Mouse (Mus musculus): ENCODE data around the gene Grik5.

Gene Grik5

GRCm38 (mm10) chr7:25031528-25031927, 40.6 kb downstream of the Grik5 start:
- in situ Hi-C loops (cut with MboI, MseI) = no loop called here

- in situ Hi-C loops (cut with MboI, MseI) = no loop called here
Observed at GRCm38 (mm10) chr7:25030032-25030753, 42.0 kb downstream of the Grik5 start.

GRCm38 (mm10) chr7:25026452-25026851, 45.7 kb downstream of the Grik5 start:
- in situ Hi-C loops (cut with MboI, MseI) = no loop called here

- in situ Hi-C loops (cut with MboI, MseI) = no loop called here
Observed at GRCm38 (mm10) chr7:25025855-25026439, 46.2 kb downstream of the Grik5 start.

DNA sequence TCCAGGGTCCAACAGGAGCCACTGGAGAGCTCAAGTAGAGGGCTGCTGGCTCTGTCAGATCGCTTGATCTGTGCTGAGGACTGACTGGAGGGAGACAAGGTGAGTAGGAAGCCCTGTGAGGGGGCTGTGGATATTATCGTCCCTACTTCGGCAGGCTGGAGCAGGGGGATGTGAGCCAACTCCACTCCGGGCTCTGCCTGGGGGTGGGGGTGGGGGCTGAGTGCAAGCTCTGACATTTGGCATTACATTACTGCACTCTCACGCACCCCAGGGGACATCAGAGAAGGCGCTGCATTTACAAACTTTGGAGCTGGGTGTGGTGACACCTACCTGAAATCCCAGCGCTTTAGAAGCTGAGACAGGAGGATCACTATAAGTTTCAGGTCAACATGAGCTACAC, 60.6 kb downstream of the Grik5 start:
- in situ Hi-C loops (cut with MboI, MseI) = no loop called here

DNA sequence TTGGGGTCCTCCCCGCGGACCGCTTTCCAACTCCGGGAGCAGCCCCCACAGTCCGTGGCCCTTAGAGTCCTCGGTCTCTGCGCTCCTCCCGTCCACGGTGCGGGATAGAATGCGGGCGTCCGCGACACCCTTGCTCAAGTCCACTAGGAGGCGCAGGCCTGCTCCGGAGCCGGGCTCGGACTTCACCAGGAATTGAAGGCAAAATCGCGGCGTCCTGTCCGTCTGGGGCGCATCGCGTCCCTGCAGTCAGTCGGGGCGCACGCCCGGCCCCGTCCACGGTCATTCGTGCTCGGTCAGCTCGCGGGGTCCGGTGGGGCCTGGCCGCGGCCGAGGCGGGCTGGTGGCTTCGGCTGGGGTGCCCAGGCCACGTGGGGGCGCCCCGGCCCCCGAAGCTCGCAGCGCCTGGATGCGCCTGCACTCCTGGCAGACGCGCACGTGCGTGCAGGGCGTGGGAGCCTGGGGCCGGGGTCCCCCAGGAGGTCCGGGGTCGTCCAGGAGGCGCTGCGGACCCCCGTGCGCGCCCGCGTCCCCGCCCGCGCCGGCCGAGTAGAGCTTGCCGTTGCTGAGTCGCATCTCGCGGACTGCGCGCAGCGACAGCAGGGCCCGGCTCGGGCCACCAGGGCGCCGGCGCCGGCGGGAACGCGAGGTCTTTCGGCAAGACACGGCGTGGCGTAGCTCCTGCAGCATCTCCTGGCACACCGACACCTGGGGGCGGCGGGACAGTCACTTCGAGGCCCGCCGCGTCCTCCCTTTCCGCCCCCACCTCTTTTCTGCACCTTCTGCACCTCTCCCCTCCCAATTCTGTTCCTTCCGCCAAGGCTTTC, 61.8 kb downstream of the Grik5 start:
- in situ Hi-C loops (cut with MboI, MseI) = no loop called here

GRCm38 (mm10) chr7:25009099-25009700, 62.9 kb downstream of the Grik5 start:
- in situ Hi-C loops (cut with MboI, MseI) = no loop called here

DNA sequence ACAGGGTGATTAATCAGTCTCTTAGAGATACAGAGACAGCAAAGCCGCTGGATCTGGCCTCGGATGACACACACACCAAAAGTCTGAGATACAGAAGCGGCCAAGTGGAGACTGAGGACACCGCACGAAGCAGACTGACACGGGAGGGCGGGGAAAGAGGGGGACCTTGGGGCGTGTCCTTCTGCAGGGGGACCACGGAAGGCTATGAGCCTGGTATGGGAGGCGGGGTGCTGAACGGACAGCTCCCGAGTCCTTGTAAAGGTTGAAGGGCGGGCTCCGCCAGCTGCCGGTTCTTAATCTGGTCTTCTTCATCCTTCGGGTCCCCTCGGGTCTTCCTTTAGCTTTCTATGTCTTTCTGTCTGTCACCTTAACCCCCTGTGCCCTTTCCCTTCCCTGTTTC, 63.5 kb downstream of the Grik5 start:
- in situ Hi-C loops (cut with MboI, MseI) = no loop called here

GRCm38 (mm10) chr7:25007609-25008374, 64.4 kb downstream of the Grik5 start:
- in situ Hi-C loops (cut with MboI, MseI) = no loop called here

DNA sequence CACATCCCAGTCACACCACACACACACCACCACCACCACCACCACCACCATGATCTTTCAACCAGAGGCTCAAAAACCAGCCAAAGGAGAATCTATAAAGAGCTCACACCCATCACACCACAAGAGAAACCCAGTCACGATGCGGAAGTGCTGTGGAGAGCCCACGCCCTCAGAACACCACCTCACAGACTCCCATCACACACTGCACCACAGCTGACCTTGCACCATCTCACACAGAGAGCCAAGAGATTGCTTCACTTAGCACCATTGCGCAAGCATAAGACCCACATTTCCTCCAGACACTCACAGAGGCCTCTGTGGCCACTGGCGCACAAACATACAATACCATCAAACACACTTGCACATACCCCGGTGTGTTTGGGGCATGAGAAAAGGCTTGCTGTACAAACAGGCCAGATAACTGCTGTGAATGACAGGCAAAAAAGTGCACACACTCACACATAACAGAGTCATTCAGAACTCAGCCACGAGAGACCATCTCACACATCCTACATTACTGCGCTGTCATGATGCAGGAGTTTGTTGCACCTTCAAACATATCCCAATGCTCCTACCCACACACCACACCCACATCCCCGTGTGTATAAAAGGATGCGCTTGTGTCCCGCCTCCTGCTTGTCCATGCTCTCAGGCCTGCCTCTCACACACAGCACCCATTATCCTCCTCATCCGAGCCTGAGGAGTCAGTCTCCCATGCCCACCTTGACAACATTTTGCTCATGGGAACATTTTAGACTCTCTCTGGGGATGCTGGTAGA, 65.4 kb downstream of the Grik5 start:
- in situ Hi-C loops (cut with MboI, MseI) = no loop called here

DNA sequence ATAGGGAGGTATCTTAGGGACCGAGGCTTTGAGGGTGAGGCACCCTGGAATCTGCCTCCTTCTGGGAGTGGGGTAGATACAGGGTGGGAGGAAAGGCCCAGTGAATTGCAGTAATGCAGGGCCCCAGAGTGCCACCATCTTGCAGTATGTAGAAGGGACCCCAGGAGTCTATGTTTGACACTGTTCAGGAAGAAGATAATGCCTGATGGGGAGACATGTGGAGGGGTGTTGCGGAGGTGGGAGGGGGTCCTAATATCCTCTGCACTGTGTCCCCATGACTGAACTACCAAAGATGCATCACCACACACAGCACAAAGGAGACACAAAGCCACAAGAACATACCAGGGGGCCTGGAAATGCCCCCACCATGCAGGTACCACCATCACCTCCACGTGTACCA, 66.0 kb downstream of the Grik5 start:
- in situ Hi-C loops (cut with MboI, MseI) = no loop called here

DNA sequence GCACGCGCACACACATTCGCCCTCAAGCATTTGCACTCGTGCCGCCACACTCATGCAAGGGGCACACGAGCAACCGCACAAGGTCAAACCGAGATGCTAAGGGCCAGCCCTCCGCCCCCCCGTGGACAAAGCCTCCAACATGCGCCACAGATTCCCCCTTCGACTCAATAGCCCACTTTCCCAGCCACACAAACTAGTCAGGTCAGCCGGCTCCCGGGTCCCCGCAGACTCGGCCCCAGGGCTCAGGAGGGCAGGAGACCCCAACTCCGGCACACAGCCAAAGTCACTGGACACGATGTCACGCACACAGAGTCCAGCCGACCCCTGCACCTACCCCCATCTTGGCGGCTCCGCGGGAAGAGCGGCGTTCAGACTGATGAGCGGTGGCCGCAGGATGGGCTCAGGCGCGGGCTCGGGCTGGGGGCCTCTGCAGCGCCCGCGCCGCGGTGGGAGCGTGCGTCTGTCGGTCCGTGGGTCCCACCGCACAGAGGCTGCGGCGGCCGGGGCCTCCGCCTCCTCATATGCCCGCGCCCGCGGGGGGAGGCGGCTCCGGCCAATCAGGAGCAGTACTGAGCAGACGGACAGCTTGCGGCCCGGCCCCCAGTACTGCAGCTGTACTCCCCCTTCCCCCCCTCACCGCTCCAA, 66.6 kb downstream of the Grik5 start, which contains the start of gene Atp1a3:
Gene Atp1a3, minus strand, starts transcription at position 538 of the 645 bp plus-strand sequence.
- in situ Hi-C loops (cut with MboI, MseI) = no loop called here

DNA sequence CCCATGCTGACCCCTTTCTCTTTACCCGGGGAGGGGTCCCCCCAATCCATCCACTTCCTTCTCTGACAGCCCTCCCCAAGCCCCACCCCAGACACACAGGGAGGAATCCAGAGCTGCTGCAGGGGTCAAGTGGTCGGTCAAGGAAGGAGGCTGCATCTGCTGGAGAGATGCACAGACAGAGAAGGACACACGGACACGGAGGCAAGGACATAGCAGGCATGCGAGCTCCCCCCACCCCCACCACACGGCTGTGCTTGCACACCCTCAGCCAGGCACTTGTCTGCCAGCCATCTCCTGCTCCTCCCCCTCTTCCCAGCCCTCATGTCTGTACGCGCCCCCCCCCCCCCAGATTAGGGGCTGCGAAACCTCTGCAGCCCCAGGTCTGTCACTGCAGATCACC, 67.3 kb downstream of the Grik5 start:
- in situ Hi-C loops (cut with MboI, MseI) = no loop called here

DNA sequence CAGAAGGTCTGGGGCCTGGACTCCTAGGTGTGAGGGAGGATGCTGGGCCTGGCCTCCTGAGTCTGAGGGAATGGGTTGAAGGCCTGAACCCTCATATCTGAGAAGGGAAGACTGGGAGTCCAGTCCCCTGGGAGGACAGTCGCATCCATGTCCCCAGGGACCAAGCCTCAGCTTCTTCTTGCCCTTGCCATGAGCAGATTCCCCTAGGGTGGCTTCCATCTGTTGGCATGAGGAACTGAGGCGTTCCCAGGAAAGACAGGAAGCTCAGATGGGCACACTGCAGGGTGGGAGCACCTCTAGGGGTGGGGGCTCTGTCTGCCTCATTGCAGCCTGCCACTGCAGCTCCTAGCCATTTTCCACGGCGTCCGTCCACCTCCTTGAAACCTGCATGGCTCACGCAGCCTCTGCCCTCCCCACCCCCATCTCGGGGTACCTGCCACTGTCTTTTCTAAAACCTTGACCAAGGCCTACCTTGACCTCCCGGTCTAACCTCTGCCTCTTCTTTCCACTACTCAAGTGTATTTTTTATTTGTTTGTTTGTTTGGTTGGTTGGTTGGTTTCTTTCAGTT, 68.2 kb downstream of the Grik5 start:
- in situ Hi-C loops (cut with MboI, MseI) = no loop called here

- in situ Hi-C loops (cut with MboI, MseI) = no loop called here
Observed at GRCm38 (mm10) chr7:25003291-25003690, 68.9 kb downstream of the Grik5 start.

DNA sequence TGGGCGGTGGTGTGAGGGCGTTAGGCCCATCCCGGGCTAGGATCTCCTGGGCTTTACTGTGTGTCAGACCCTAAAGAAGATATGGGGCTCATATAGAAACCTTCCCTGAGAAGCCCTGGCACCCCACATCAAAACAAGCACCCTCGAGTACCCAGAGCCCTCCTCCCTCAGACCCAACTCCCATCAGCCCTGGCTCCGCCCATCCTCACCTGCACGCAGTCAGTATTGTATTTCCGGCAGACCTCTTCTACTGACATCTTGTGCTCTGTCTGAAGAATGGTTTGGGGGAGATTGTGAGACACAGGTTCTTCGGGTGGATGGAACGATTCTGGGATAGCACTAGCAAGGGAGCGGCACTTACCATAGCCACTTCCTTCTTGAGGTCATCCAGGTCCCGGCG, 71.4 kb downstream of the Grik5 start:
- in situ Hi-C loops (cut with MboI, MseI) = no loop called here

GRCm38 (mm10) chr7:25000211-25000610, 71.9 kb downstream of the Grik5 start:
- in situ Hi-C loops (cut with MboI, MseI) = no loop called here

DNA sequence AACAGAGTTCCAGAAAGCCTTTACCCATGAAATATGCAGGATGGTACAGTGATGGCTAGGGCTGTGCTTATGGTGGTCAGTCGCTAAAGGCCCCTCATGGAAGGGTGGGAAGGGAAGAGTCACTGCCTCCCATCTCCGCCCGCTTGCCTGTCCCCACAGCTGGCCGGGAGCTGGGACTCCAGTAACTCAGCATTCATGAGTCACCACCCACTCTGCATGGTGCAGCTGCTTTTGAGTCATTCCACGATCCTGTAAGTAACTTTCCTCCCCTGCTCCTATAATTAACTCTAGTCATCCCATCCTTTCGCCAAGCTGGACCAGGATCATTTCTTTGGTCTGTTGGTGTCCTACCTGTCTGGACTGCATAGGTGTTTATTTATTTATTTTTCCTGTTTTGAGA, 79.1 kb downstream of the Grik5 start:
- in situ Hi-C loops (cut with MboI, MseI) = no loop called here

DNA sequence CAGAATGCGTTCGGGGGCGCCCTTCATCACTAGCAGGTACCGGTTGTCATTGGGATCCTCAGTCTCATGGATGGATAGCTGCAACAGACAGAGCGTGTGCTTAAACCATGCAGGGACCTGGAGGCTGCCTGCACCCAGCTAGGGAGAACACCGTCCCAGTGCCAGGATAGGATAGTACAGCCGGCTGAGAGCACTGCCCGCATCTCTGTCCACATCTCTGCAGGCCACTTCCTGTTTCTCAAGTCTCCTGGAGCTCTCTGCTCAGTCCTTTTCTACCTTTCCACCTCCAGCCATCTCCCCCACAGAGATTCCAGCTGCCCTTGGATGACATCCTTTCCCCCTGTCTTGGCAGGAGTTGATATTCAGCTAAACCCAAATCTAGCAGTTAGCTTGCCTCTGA, 81.7 kb downstream of the Grik5 start:
- in situ Hi-C loops (cut with MboI, MseI) = no loop called here

GRCm38 (mm10) chr7:24987941-24988340, 84.2 kb downstream of the Grik5 start:
- in situ Hi-C loops (cut with MboI, MseI) = no loop called here

All from T-helper 2 cell (primary cell).